Mouse (Mus musculus): ENCODE measurements around the gene Evx2.

The Evx2 gene

GRCm38 (mm10) chr2:74680561-74681398, 21.4 kb upstream of the Evx2 start:
- DNase-seq, result no peak

- DNase-seq, result no peak
These were observed 20.6 kb upstream of the Evx2 start for GRCm38 (mm10) chr2:74679980-74680379.

- no peak for DNase-seq
These were observed 20.2 kb upstream of the Evx2 start for GRCm38 (mm10) chr2:74679596-74679971.

DNA sequence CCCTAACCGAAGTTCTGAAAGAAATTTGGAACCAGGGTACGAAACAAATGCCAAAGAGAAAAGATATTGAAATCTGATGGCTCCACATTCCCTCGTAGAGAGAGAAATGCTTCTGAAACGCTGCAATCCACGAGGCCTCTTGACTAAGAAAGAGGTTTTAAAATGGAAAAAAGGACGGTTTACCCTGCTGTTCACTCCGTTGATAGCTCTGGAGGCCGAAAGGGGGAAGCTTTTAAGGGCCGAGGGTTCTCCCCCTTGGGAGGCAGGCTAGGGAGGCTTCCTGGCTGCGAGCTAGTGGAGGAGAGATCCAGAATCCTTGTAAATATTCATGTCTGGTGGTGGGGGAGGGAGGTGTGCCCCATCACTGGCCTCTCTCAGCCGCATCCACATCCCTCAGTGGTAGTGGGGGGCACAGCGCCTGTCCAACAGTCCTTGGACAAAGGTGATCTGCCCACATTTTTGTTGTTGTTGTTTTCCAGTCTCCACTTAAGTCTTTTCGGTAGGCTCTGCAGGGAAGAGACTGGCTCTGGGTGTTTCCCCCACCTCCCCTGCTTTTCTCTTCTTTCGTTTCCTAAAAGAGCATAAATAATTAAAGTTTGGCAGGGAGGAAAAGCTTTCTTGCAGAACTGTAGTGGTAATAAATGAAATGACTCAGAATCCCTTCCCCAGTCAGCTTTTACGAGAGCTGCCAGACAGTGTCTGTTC, 19.7 kb upstream of the Evx2 start, which contains the start of gene Hoxd11:
TSS of gene Hoxd11 (plus strand) at position 667 of the 705 bp plus-strand sequence.
- DNase-seq, result no peak

GRCm38 (mm10) chr2:74677106-74677505, 17.7 kb upstream of the Evx2 start:
- no peak for DNase-seq

- no peak for DNase-seq
These were observed 17.2 kb upstream of the Evx2 start for GRCm38 (mm10) chr2:74676376-74677052.

DNA sequence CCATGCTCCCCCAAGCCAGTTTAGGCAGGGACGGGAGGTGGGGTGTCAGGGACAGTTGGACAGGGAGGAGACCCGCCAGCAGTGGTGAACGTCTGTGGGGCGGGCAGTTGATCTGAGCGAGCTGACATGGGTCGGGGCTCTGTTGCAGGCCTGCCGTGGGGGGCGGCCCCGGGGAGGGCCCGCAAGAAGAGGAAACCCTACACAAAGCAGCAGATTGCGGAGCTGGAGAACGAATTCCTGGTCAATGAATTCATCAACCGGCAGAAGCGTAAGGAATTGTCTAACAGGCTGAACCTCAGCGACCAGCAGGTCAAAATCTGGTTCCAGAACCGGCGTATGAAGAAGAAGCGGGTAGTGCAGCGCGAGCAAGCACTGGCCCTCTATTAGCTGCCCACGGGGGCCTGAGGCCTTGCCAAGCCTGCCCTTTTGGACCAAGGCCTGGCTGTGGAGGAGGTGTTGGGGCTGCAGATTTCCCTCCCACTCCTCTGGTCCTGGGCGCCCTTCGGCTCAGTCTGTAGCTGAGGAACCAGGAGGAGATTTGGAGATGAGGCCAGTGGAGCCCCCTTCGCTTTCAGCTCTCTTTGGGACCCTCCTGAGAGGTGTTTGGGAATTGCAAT, 16.4 kb upstream of the Evx2 start:
- no peak for DNase-seq

GRCm38 (mm10) chr2:74674881-74675665, 15.7 kb upstream of the Evx2 start, which contains the start of gene Hoxd12:
Gene Hoxd12, plus strand, starts transcription at chr2:74675013.
- no peak for DNase-seq

GRCm38 (mm10) chr2:74673835-74674425, 14.6 kb upstream of the Evx2 start:
- DNase-seq, result no peak

DNA sequence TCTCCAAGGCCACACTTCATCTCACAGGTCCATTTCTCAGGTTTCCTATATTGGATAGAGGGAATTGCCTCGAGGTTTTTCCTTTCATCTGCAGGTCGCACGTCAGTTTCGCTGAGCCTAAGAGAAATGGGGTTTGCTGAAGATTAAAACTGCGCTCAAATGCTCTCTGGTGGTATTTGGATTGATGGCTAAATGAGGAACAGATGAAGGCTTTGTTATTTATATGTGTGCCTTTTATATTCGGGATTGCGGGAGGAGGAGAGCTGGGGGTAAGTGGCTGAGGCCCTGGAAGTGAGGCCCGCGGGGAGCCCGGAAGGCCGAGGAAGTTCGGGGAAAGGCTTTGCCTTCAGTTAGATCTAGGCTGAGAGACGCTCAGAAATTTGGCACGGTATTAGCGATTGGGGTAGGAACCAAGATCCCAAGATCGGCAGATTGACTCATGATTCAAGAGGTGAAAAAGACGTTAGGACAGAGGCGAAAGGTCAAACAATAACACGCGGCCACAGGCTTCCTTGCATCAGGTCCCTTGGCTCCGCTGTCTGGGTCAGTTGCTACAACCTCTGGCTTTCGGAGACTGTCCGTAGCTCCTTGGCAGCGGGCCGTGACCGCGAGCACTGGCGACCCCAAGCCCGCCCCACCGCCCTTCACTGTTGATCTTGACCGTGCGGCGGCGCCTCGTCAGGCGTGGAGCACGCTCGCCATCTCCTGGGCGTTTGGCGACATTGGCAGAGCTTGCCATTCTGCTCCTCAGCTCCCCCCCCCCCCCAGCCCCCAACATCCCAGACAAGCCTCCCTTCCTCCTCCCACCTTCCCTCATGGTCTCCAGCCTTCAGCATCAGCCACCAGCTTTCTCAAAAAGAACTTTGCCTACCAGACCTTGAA, 13.4 kb upstream of the Evx2 start:
- peak; percentile 51 for DNase-seq

DNA sequence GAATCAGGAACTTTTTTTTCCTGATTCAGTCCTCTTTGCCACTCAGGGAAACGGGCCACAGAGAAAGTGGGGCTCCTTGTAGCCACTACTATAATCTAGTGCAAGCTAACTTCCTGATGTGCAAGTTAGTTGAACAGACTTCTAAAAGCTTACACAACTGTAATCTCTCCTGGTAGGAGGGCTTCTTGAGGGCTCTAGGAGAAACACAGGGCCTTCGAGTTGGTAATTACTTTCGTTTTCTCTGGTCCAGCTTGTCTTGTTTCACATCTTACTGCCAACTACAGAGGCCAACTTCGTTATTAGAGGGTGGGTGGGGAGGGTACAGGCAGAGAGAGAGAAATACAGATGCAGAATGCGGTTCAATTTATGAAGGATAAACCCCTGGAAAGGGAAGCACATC, 12.5 kb upstream of the Evx2 start:
- DNase-seq, result no peak

DNA sequence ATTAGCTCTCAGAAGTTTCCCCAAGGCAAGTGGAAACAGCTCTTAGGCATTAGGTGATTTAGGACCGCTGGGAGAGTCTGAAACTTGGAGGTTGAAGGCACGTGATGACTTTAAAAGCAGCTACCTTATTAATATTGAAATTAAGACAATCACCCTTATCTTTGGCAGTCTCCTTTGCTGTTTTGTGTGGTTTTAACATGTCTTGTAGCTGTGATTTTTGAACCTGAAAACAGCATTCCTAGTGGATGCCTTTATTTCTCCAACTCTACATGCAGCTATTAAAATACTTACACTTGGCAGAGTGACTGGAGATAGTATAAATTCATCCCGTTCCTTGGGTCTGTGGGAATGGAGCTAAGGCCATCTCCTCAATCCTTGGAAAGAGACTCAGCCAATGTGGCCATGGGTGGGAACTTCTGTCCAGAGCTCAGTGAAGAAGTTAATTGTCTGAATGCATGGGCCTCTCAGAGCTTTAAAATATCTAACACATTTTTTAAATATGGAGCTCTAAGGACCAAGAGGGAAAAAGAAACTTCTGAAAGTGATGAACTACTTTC, 11.4 kb upstream of the Evx2 start:
- no peak for DNase-seq

DNA sequence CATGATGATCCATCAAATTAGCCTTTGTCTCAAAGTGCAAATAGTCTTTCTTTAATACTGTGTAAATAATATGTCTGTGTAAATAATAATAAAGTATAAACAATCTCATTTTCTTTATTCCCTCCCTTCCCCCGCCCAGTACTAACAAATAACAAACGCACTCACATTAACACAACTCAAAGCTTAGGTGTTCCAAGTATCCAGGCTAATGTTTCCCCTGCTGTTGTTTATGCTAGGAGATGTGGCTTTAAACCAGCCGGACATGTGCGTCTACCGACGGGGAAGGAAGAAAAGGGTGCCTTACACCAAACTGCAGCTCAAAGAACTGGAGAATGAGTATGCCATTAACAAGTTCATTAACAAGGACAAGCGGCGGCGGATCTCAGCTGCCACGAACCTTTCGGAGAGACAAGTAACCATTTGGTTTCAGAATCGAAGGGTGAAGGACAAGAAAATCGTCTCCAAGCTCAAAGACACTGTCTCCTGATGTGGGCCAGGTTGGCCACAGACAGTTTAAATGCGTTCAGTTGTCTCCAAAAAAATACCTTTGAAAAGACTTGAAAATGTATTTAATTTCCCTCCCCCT, 10.4 kb upstream of the Evx2 start:
- no peak for DNase-seq

DNA sequence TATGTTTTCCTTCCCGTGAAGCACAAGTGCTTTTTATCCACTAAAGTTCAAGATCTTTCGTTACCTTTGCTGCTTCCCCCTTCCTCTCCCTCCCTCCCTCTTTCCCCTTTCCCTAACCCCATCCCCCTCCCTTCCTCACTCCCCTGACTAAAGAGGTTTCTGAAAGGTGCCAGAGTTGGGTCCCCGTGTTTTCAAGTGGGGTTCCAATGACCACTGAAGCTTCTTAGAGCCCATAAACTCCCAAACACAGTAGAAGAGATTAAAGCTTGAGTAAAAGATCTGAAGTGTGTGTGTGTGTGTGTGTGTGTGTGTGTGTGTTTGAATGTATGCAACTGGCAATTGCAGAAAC, 9.8 kb upstream of the Evx2 start:
- no peak for DNase-seq

DNA sequence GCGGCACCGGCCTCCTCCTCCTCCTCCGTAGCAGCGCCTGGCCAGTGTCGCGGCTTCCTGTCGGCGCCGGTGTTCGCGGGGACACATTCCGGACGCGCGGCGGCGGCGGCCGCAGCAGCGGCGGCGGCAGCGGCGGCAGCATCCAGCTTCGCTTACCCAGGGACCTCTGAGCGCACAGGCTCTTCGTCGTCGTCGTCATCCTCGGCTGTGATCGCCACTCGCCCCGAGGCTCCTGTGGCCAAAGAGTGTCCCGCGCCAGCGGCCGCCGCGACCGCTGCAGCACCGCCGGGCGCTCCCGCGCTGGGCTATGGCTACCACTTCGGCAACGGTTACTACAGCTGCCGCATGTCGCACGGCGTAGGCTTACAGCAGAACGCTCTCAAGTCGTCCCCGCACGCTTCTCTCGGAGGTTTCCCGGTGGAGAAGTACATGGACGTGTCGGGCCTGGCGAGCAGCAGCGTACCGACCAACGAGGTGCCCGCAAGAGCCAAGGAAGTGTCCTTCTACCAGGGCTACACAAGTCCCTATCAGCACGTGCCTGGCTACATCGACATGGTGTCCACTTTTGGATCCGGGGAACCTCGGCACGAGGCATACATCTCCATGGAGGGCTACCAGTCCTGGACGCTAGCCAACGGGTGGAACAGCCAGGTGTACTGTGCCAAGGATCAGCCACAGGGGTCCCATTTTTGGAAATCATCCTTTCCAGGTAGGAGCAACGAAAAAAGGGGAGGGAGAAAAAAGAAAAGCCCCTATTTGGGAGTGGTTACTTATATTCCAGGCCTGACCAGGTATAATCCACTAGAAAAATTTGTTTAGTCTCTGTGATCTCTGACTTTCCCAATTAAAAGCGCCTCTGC, 9.2 kb upstream of the Evx2 start:
- no peak for DNase-seq

DNA sequence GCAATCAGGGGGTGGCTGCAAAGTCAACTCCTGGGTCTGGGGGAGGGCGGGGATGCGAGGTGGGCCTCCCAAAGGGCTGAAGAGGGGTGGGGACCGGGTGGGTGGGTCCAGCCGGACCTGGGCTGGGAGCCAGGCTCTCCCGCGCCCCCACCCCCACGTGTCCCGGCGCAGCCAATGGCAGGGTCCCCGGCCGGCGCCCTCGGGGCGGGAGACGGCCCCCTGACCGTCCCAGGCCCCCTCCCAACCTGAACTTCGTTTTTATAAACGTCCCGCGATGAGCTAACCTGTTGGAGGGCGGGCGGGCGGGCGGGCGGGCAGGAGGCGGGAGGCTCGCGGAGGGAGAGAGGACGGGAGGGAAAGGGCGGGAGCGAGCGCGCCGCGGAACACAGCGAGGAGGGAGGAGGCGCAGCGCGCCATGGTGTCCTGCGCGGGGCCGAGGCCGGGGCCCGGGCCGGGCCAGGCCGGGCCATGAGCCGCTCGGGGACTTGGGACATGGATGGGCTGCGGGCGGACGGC, 8.5 kb upstream of the Evx2 start, which contains the start of gene Hoxd13:
TSS of gene Hoxd13 (plus strand) at position 469 of the 516 bp plus-strand sequence.
- DNase-seq, result no peak

DNA sequence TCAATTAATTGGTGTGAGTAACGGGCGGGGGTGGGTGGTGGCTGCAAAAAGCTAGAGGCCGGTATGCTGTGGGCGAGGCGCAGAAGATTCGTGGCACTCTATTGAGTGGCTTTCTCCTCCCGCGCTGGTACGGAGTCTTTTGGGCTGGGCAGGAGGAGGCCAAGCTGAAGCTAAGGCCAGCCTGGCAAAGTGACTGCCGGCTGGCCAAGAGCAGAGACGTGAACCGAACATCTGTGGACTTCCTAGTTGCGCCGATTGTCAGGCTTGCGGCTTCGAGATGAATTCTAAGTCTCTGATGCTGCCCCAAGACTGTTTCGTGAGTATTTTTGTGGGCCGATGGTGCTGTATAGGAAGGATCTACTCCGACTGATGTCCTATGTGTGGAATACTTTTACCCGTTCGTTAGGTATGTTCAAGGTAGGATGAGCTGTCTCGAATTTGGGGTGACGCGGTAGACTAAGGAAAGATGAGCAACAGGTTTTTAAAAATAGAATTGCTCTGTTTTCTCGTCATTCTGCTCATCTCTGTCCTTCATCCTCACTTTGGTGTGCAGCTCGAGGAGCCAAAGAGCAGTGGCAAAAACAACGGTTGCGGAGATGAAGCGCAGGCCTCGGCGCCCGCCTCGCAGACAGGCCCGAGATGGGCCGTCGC, 8.0 kb upstream of the Evx2 start:
- DNase-seq, result no peak

- no peak for DNase-seq
These were observed 7.1 kb upstream of the Evx2 start for GRCm38 (mm10) chr2:74666411-74666810.
